Mouse (Mus musculus): ENCODE results near the gene Smad3. TPM values are rescaled to one million over a fixed set of nuclear protein-coding genes. Genes with fewer than 3 reads are reported as not detected.

Gene Smad3
- polyA plus RNA-seq, 1 experiment: 21.6 TPM

DNA sequence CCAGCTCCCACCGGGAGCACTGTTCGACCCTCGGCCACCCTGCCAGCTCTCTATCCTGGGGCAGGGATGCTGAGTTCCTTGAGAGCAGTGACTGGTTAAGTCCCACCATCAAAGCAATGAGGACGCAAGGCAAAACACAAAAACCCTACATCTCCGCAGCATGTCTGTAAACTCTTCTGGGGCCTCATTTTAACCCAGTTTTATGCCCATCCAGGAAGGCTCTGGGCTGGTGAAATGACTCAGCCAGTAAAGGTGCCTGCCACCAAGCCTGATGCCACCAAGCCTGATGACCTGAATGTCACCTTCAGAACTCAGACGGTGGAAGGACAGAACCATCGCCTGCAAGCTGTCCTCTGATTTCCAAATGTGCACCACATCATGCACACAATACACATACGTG lies 4.4 kb downstream of the Smad3 start:
- H3K27ac ChIP-seq (ENCODE audit: insufficient read depth, low read depth, low read length): no peak overlapping the region
- H3K4me1 ChIP-seq (ENCODE audit: control insufficient read depth, insufficient read depth, insufficient read length, low read length): peaks cover 25% of the 10 kb centered on the region
- no peak overlapping the region for H3K4me3 ChIP-seq (ENCODE audit: low read depth, low read length)
- H3K27me3 ChIP-seq (ENCODE audit: control insufficient read depth, insufficient read depth, low read length): no peaks in the 10 kb centered on the region
- WGBS: 80% methylated on average over 8 of the region's 8 CpGs
- TF ChIP-seq CTCF (IDR thresholded peaks at IDR 0.05; ENCODE audit: extremely low read depth, insufficient read length, insufficient replicate concordance, low read depth, low read length) (no peak), POLR2A (IDR thresholded peaks at IDR 0.05; ENCODE audit: low read depth, low read length) (no peak)
- H3K36me3 ChIP-seq (ENCODE audit: control insufficient read depth, insufficient read depth, low read length): no peaks in the 10 kb centered on the region

GRCm38 (mm10) chr9:63752576-63752975 lies 5.2 kb downstream of the Smad3 start:
- 32% methylated on average over 7 of the region's 7 CpGs for WGBS
- no peaks in the 10 kb centered on the region for H3K27me3 ChIP-seq (ENCODE audit: control insufficient read depth, insufficient read depth, low read length)
- H3K27ac ChIP-seq (ENCODE audit: insufficient read depth, low read depth, low read length): no peak overlapping the region
- no peak overlapping the region for H3K4me3 ChIP-seq (ENCODE audit: low read depth, low read length)
- H3K4me1 ChIP-seq (ENCODE audit: control insufficient read depth, insufficient read depth, insufficient read length, low read length): peaks cover 32% of the 10 kb centered on the region
- no peaks in the 10 kb centered on the region for H3K36me3 ChIP-seq (ENCODE audit: control insufficient read depth, insufficient read depth, low read length)
- no peak for TF ChIP-seq CTCF (IDR thresholded peaks at IDR 0.05; ENCODE audit: extremely low read depth, insufficient read length, insufficient replicate concordance, low read depth, low read length)

- no peaks in the 10 kb centered on the region for H3K27me3 ChIP-seq (ENCODE audit: control insufficient read depth, insufficient read depth, low read length)
- H3K36me3 ChIP-seq (ENCODE audit: control insufficient read depth, insufficient read depth, low read length): no peaks in the 10 kb centered on the region
- no peak overlapping the region for H3K4me3 ChIP-seq (ENCODE audit: low read depth, low read length)
- H3K27ac ChIP-seq (ENCODE audit: insufficient read depth, low read depth, low read length): no peak overlapping the region
- peaks cover 45% of the 10 kb centered on the region for H3K4me1 ChIP-seq (ENCODE audit: control insufficient read depth, insufficient read depth, insufficient read length, low read length)
- 66% methylated on average over 4 of the region's 4 CpGs for WGBS
- TF ChIP-seq POLR2A (IDR thresholded peaks at IDR 0.05; ENCODE audit: low read depth, low read length) (no peak), CTCF (IDR thresholded peaks at IDR 0.05; ENCODE audit: extremely low read depth, insufficient read length, insufficient replicate concordance, low read depth, low read length) (no peak)
Measured at GRCm38 (mm10) chr9:63751325-63751724, 6.5 kb downstream of the Smad3 start.

DNA sequence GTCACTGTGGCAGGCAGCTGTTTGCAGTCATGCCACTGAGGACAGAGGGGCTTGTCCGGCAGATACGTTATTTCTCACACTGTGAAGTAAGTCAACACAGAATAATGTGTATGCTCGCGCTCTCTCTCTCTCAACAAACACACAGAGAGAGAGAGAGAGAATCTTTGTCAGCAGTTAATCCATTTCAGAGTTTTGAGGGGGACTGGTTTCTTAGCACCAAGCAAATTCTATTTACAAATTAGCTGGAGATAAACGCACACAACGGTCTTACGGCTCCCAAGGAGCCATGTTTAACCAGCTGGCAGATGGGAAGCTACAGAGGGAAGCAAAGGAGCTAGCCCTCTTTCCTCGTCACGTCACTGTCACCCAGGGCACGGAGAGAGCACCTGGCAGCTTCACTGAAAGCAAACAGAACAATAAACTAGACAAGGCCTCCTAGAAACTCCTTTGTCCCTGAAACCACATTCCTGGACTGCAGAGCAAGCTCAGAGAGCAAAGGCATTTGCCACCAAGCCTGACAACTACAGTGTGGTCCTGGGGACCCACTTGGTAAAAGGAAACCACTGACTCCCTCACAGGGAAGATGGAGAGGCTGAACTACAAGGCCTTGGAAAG lies 7.3 kb downstream of the Smad3 start:
- H3K4me1 ChIP-seq (ENCODE audit: control insufficient read depth, insufficient read depth, insufficient read length, low read length): peaks cover 49% of the 10 kb centered on the region
- H3K4me3 ChIP-seq (ENCODE audit: low read depth, low read length): no peak overlapping the region
- no peak for TF ChIP-seq CTCF (IDR thresholded peaks at IDR 0.05; ENCODE audit: extremely low read depth, insufficient read length, insufficient replicate concordance, low read depth, low read length)
- TF ChIP-seq POLR2A (IDR thresholded peaks at IDR 0.05; ENCODE audit: low read depth, low read length): no peak
- 38% methylated on average over 10 of the region's 10 CpGs for WGBS
- H3K27ac ChIP-seq (ENCODE audit: insufficient read depth, low read depth, low read length): 0 out of 2 replicates have a peak overlapping the region, but pooled peaks have one; percentile 0
- no peaks in the 10 kb centered on the region for H3K36me3 ChIP-seq (ENCODE audit: control insufficient read depth, insufficient read depth, low read length)
- H3K27me3 ChIP-seq (ENCODE audit: control insufficient read depth, insufficient read depth, low read length): no peaks in the 10 kb centered on the region

DNA sequence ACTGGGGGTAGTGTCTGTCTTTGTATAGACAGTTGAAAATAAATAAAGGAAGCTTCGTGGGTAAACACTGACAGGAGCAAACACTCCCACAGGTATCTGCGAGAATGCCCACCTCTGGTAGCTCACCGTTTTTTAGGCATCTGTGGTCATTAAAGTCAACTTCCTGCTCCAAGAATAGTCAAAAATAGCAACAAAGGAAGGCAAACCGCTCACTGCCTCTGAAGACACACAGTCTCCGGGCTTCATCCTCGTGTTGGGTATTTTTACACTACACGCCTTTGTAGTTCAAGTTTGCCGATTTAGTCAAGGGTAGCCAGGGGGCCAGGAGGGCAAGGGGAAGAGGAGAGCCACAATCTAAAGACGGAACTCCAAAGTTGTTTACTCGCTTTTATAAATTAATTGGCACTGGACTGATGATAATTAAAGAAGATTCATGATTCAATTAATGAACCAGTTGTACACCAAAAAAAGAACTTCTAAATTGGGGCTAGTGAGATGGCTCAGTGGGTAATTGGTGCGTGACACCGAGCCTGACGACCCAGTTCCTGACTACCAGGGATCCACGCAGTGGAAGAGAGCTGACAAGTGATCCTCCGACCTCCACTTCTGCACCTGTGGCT lies 8.4 kb downstream of the Smad3 start:
- H3K36me3 ChIP-seq (ENCODE audit: control insufficient read depth, insufficient read depth, low read length): no peaks in the 10 kb centered on the region
- H3K4me3 ChIP-seq (ENCODE audit: low read depth, low read length): no peak overlapping the region
- H3K27ac ChIP-seq (ENCODE audit: insufficient read depth, low read depth, low read length): no peak overlapping the region
- H3K4me1 ChIP-seq (ENCODE audit: control insufficient read depth, insufficient read depth, insufficient read length, low read length): peaks cover 40% of the 10 kb centered on the region
- WGBS: 62% methylated on average over 15 of the region's 15 CpGs
- no peak for TF ChIP-seq POLR2A (IDR thresholded peaks at IDR 0.05; ENCODE audit: low read depth, low read length)
- no peak for TF ChIP-seq CTCF (IDR thresholded peaks at IDR 0.05; ENCODE audit: extremely low read depth, insufficient read length, insufficient replicate concordance, low read depth, low read length)
- H3K27me3 ChIP-seq (ENCODE audit: control insufficient read depth, insufficient read depth, low read length): no peaks in the 10 kb centered on the region

DNA sequence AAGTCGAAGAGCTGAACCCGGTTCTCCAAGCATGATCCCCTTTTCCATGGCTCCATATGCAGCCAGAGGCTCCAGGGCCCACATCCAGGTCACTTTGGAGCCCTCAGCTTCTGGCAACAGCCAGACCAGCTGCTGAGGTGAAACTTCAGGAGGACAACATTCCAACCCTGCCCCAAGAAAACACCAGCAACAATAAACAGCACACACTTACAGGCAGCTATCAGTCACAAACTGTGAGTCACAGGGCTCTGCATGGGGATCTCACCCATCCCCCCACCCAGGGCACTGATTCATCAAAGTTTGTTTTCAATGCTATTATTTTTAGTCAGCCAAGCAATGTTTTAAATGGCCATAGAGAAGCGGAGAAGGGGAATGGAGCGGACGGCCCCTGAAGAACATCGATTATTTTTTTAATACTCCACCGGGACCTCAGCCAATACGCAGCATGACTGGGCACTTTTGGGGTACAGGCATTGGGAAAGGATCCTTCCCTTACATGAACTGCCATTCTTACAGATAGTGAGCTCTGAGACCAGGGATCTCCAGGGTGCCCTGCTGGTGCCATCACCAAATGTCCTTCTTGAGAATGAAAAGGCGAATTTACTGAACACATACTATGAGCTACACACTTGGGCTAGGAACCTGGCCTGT lies 10.0 kb downstream of the Smad3 start:
- no peak for TF ChIP-seq CTCF (IDR thresholded peaks at IDR 0.05; ENCODE audit: extremely low read depth, insufficient read length, insufficient replicate concordance, low read depth, low read length)
- TF ChIP-seq POLR2A (IDR thresholded peaks at IDR 0.05; ENCODE audit: low read depth, low read length): no peak
- peaks cover 35% of the 10 kb centered on the region for H3K4me1 ChIP-seq (ENCODE audit: control insufficient read depth, insufficient read depth, insufficient read length, low read length)

GRCm38 (mm10) chr9:63746980-63747379 lies 10.8 kb downstream of the Smad3 start:
- no peak overlapping the region for H3K4me3 ChIP-seq (ENCODE audit: low read depth, low read length)
- WGBS: 95% methylated on average over 3 of the region's 3 CpGs
- H3K4me1 ChIP-seq (ENCODE audit: control insufficient read depth, insufficient read depth, insufficient read length, low read length): peaks cover 43% of the 10 kb centered on the region
- peak overlapping the region; percentile 60 for H3K27ac ChIP-seq (ENCODE audit: insufficient read depth, low read depth, low read length)
- TF ChIP-seq POLR2A (IDR thresholded peaks at IDR 0.05; ENCODE audit: low read depth, low read length) (no peak), CTCF (IDR thresholded peaks at IDR 0.05; ENCODE audit: extremely low read depth, insufficient read length, insufficient replicate concordance, low read depth, low read length) (no peak)
- no peaks in the 10 kb centered on the region for H3K27me3 ChIP-seq (ENCODE audit: control insufficient read depth, insufficient read depth, low read length)
- no peaks in the 10 kb centered on the region for H3K36me3 ChIP-seq (ENCODE audit: control insufficient read depth, insufficient read depth, low read length)

More for the DNA sequence above, 10.0 kb downstream of the Smad3 start:
- Histone ChIP-seq H3K4me3 (ENCODE audit: low read depth, low read length) (no peak overlapping the region), H3K27ac (ENCODE audit: insufficient read depth, low read depth, low read length) (peak overlapping the region; percentile 60), H3K27me3 (ENCODE audit: control insufficient read depth, insufficient read depth, low read length) (no peaks in the 10 kb centered on the region), H3K36me3 (ENCODE audit: control insufficient read depth, insufficient read depth, low read length) (no peaks in the 10 kb centered on the region)
- WGBS: 76% methylated on average over 9 of the region's 9 CpGs

Data from small intestine, adult 2 months (tissue).